Mouse (Mus musculus) myocyte (in vitro differentiated cells): ENCODE data around the gene Dock4. TPM values are rescaled to one million over a fixed set of nuclear protein-coding genes. Genes with fewer than 3 reads are reported as not detected.

Experiments
- H3K27me3 ChIP-seq: one replicate; pipeline ENCODE4 v1.6.1; 2011; ENCODE audit not compliant: control insufficient read depth, insufficient read depth, insufficient read length
- H3K36me3 ChIP-seq: one replicate; pipeline ENCODE4 v1.6.1; 2011; ENCODE audit not compliant: control insufficient read depth, insufficient read depth
- H3K4me2 ChIP-seq: one replicate; pipeline ENCODE4 v1.6.1; 2011; ENCODE audit warnings: low read depth, control low read depth
- H3K4me3 ChIP-seq: one replicate; pipeline ENCODE4 v1.5.1; 2011; ENCODE audit warnings: mild to moderate bottlenecking, control low read depth, moderate library complexity
- H3K79me2 ChIP-seq: one replicate; pipeline ENCODE4 v1.6.1; 2011; ENCODE audit not compliant: control insufficient read depth, insufficient read depth
- H3ac ChIP-seq: one replicate; pipeline ENCODE4 v1.6.1; 2011; ENCODE audit not compliant: control insufficient read depth, insufficient read length
- CEBPB ChIP-seq: IDR thresholded peaks from 2 replicates; pipeline ENCODE4 v1.6.1; 2011; ENCODE audit warnings: mild to moderate bottlenecking, moderate library complexity; ENCODE audit not compliant: poor library complexity, insufficient read depth, severe bottlenecking
- E2F4 ChIP-seq: IDR thresholded peaks from one replicate; pipeline ENCODE4 v1.6.1; 2011; ENCODE audit warnings: mild to moderate bottlenecking, control low read depth, moderate library complexity; ENCODE audit not compliant: insufficient read depth
- MAX ChIP-seq: IDR thresholded peaks from one replicate; pipeline ENCODE4 v1.6.1; 2011; ENCODE audit warnings: low read depth, mild to moderate bottlenecking, control low read depth
- MYOD1 ChIP-seq, 3 experiments: IDR thresholded peaks; one replicate each; pipeline ENCODE4 v1.6.1; 2011; ENCODE audit warnings: control low read depth in 2 of 3, low read depth in 2 of 3, mild to moderate bottlenecking in 2 of 3, moderate library complexity in 1 of 3; ENCODE audit not compliant: insufficient read length in 2 of 3, control insufficient read depth in 1 of 3
- MYOG ChIP-seq, 3 experiments: IDR thresholded peaks; one replicate each; pipeline ENCODE4 v1.6.1; 2011; ENCODE audit warnings: control low read depth in 2 of 3, low read depth in 2 of 3, mild to moderate bottlenecking in 2 of 3; ENCODE audit not compliant: insufficient read length in 2 of 3, control insufficient read depth in 1 of 3, insufficient read depth in 1 of 3
- POLR2A ChIP-seq: IDR thresholded peaks from one replicate; pipeline ENCODE4 v1.6.1; 2011; ENCODE audit warnings: low read depth, mild to moderate bottlenecking, control low read depth, moderate library complexity; ENCODE audit not compliant: insufficient read length
- POLR2AphosphoS2 ChIP-seq: IDR thresholded peaks from one replicate; pipeline ENCODE4 v1.6.1; 2011; ENCODE audit warnings: low read depth, control low read depth; ENCODE audit not compliant: insufficient read length
- REST ChIP-seq: IDR thresholded peaks from one replicate; pipeline ENCODE4 v1.6.1; 2011; ENCODE audit warnings: mild to moderate bottlenecking, control low read depth, moderate library complexity; ENCODE audit not compliant: insufficient read depth, insufficient read length
- SRF ChIP-seq: IDR thresholded peaks from one replicate; pipeline ENCODE4 v1.6.1; 2011; ENCODE audit warnings: low read depth; ENCODE audit not compliant: control insufficient read depth, insufficient read length
- TCF12 ChIP-seq: IDR thresholded peaks from one replicate; pipeline ENCODE4 v1.6.1; 2011; ENCODE audit warnings: mild to moderate bottlenecking, control low read depth; ENCODE audit not compliant: poor library complexity, insufficient read depth, severe bottlenecking
- TCF3 ChIP-seq: IDR thresholded peaks from one replicate; pipeline ENCODE4 v1.6.1; 2011; ENCODE audit warnings: low read depth, control low read depth; ENCODE audit not compliant: insufficient read length
- USF1 ChIP-seq: IDR thresholded peaks from one replicate; pipeline ENCODE4 v1.6.1; 2011; ENCODE audit warnings: low read depth, mild to moderate bottlenecking, control low read depth, moderate library complexity
- polyA plus RNA-seq: library from polyadenylated mRNA; unstranded; fragments of >200 nt; fragmentation: generic; extraction: Trizol; gene quantifications from one replicate; pipeline ENCODE4 v1.2.1, GENCODE M21; 2012; ENCODE audit warnings: missing spikeins

Dock4 gene
- polyA plus RNA-seq, 1 experiment = 0.73 TPM

DNA sequence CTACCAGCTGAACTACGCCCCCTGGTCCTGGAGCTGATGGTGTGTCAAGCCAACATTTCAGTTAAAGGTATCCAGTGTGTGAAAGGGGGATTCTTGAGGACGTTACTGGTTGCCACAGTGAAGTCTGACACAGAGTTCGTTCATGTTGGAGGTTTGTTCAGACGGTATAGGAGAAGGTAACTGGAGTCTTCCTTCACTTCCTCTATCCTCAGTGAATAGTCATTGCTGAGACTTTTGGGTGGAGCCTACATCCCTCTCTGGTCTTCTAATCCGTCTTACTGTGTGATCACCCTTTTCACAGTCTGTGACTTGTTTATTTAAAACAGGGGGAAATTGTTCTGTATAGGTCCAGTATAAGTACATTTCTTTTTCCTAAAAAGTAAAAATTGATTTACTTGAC lies 23.3 kb downstream of the Dock4 start:
- no peak overlapping the region for H3K4me3 ChIP-seq
- H3K4me2 ChIP-seq = no peak overlapping the region
- H3K36me3 ChIP-seq = no peaks in the 10 kb centered on the region
- TF ChIP-seq USF1 = no peak
- TF ChIP-seq REST = no peak
- no peaks in the 10 kb centered on the region for H3K27me3 ChIP-seq
- no peak overlapping the region for H3ac ChIP-seq
- no peaks in the 10 kb centered on the region for H3K79me2 ChIP-seq

GRCm38 (mm10) chr12:40471649-40472399 lies 26.1 kb downstream of the Dock4 start:
- Histone ChIP-seq H3K27me3 (no peaks in the 10 kb centered on the region), H3K4me3 (no peak overlapping the region), H3K36me3 (no peaks in the 10 kb centered on the region), H3K4me2 (no peak overlapping the region), H3ac (no peak overlapping the region), H3K79me2 (no peaks in the 10 kb centered on the region)
- TF ChIP-seq E2F4 (no peak), POLR2A (no peak), MYOG (IDR thresholded peaks at IDR 0.05; ENCODE audit: control insufficient read depth in 1 of 3, insufficient read depth in 1 of 3, insufficient read length in 2 of 3, low read depth in 2 of 3) (no peak), POLR2AphosphoS2 (no peak), MYOD1 (IDR thresholded peaks at IDR 0.05; ENCODE audit: control insufficient read depth in 1 of 3, insufficient read length in 2 of 3, low read depth in 2 of 3) (no peak), CEBPB (no peak), REST (no peak), SRF (no peak), TCF12 (no peak), USF1 (no peak), MAX (no peak), TCF3 (no peak)

- Histone ChIP-seq H3K27me3 (no peaks in the 10 kb centered on the region), H3K4me2 (no peak overlapping the region), H3K4me3 (no peak overlapping the region), H3K79me2 (no peaks in the 10 kb centered on the region), H3K36me3 (no peaks in the 10 kb centered on the region), H3ac (no peak overlapping the region)
- no peak for TF ChIP-seq TCF3
- TF ChIP-seq MYOD1 (IDR thresholded peaks at IDR 0.05; ENCODE audit: control insufficient read depth in 1 of 3, insufficient read length in 2 of 3, low read depth in 2 of 3) = no peak
- TF ChIP-seq SRF = no peak
- TF ChIP-seq TCF12 = no peak
- TF ChIP-seq POLR2A = no peak
- TF ChIP-seq USF1 = no peak
- no peak for TF ChIP-seq REST
Observed at GRCm38 (mm10) chr12:40473709-40474108, 28.0 kb downstream of the Dock4 start.

DNA sequence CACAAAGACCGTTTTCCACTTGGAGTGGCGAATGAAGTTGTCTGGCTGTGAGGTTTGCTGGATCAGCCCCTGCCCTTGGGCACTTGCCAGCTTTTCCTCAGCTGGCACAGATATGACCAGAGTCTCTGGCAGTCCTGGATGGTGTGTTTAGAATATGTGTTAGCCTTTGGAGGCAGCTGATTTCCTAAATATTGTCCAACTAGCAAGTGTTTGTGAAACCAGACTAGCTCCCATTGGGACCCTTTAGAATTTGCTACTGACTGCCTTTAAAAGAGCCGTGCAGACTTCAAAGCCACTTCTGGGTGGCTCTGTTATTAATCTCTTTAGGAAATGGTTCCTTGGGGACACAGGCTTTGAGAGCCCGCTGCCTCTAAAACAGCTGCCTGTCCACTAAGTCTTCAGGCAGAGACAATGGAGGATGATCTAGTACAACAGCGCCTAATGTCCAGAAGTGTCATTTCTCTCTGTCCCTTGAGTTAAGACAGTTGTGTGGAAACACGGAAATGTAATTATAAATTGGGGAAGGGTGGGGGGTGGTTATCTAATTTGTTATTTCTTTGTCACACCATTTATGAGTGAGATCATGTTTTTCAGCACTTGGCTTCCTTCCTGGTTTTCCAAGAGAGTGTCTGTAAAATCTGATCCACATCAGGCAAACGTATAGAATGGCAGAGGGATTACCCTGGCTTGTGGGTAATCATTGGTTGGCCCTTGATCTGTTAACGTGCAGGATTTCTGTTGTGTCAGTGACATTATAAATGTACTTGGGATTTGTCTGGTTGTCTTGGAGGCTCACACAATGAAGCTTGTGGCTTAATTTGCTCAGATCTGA lies 32.1 kb downstream of the Dock4 start:
- Histone ChIP-seq H3K27me3 (no peaks in the 10 kb centered on the region), H3ac (no peak overlapping the region), H3K4me2 (no peak overlapping the region), H3K4me3 (no peak overlapping the region), H3K79me2 (no peaks in the 10 kb centered on the region), H3K36me3 (no peaks in the 10 kb centered on the region)
- TF ChIP-seq CEBPB = no peak
- no peak for TF ChIP-seq POLR2AphosphoS2
- no peak for TF ChIP-seq USF1
- TF ChIP-seq TCF3 = no peak
- no peak for TF ChIP-seq POLR2A
- TF ChIP-seq SRF = no peak
- TF ChIP-seq MAX = no peak

- Histone ChIP-seq H3ac (no peak overlapping the region), H3K27me3 (no peaks in the 10 kb centered on the region)
- no peak for TF ChIP-seq MYOG (IDR thresholded peaks at IDR 0.05; ENCODE audit: control insufficient read depth in 1 of 3, insufficient read depth in 1 of 3, insufficient read length in 2 of 3, low read depth in 2 of 3)
- TF ChIP-seq MAX = no peak
- TF ChIP-seq USF1 = no peak
- TF ChIP-seq POLR2AphosphoS2 = no peak
- no peak for TF ChIP-seq CEBPB
- no peak for TF ChIP-seq SRF
- TF ChIP-seq REST = no peak
- TF ChIP-seq TCF3 = no peak
Observed at GRCm38 (mm10) chr12:40484224-40484623, 38.5 kb downstream of the Dock4 start.

More at GRCm38 (mm10) chr12:40484224-40484623, 38.5 kb downstream of the Dock4 start:
- Histone ChIP-seq H3K36me3 (no peaks in the 10 kb centered on the region), H3K4me2 (no peak overlapping the region), H3K79me2 (no peaks in the 10 kb centered on the region), H3K4me3 (no peak overlapping the region)
